Mouse (Mus musculus) lung, postnatal 14 days (tissue): ENCODE data around the gene Mrpl57.
"Not testable (repeated sequence)": the region's sequence is repeated elsewhere in the genome, so short reads cannot be mapped to it uniquely, and the experiment has no call there.

Experiments used
- DNase-seq: peaks from one replicate; pipeline ENCODE4 v3.0.0; 2021

Gene Mrpl57

GRCm38 (mm10) chr14:57825788-57826751 lies at the start of gene Mrpl57, which contains the start of gene Ska3:
Mrpl57 (plus strand) TSS chr14:57826234.
Ska3 (minus strand) TSS chr14:57826185.
- peak; percentile 95 for DNase-seq

DNA sequence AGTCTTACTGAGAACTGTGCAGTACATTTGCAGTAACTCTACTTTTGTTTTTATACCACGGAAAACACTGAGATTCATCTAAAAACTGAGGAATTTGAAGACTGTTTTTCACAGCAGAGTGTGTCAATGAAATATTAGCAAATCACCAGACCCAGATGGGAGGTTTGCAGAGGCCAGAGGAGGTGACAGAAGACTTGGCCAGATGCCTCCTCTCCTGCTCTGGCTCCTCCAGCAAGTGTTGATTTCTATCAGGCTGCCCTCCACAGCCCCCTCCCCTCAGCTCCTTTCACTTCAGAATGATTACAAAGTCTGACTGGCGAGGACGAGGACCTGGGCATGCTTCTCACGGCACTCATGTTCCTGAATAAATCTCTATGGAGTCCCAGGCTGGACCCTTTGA lies 38.6 kb upstream of the Mrpl57 start:
- DNase-seq: no peak

GRCm38 (mm10) chr14:57789311-57789710 lies 36.7 kb upstream of the Mrpl57 start:
- DNase-seq: no peak

GRCm38 (mm10) chr14:57789759-57790158 lies 36.3 kb upstream of the Mrpl57 start:
- no peak for DNase-seq

DNA sequence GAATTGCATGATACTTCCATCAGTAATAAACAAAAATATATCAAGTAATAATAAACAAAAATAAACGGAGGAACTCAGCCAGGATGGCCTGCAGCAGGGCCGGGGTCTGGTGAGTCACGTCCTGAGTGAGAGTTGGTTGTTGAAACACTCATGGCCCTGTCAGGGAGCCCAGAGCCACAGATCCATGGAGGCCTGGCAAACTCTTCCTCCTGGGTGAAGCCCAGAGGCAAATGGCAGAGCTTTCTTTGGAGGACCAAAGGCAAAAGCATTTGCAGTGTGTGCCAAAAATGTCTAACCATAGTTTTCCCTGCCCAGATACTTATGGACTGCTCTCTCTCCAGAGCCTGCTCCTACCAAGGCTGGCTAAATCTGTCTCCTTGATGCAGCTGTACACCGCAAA lies 34.9 kb upstream of the Mrpl57 start:
- DNase-seq: no peak

DNA sequence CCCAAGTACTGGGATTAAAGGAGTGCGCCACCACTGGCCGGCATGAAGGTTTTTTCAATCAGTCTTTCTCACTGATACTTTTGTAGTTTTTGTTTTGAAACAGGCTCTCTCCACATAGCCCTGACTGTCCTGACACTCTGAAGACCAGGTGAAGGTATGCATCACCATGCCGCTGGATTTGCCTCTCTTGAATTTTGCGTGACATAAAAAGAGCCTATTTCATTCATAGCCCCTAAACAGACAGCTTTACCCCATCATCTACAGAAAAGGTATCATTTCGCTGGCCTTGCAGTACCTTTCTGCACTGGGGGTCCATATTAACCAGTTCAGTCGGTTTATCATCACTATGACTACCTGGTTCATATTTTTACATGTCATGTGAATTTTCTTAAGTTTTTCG lies 28.5 kb upstream of the Mrpl57 start:
- peak; percentile 4 for DNase-seq

- DNase-seq: peak; percentile 97
These were observed 27.8 kb upstream of the Mrpl57 start, which contains the start of gene Sap18 for GRCm38 (mm10) chr14:57797991-57798931. Sap18 (plus strand) TSS chr14:57798180.

DNA sequence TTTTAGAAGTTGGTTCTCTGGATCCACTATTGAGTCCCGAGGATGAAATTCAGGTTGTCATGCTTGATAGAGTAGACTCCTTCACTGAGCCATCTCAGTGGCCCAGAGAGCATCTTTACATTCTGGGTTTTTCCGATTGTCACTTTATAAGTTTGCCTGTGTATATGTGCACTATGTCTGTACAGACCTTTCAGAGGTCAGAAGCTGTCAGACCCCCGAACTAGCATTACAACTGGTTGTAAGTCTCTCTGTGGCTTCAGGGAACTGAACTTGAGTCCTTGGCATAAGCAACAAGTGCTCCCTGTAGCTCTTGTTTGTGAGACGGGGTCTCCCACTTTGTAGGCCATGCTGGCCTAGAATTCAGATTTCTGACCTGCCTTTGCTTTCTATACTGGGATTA lies 22.3 kb upstream of the Mrpl57 start:
- DNase-seq: no peak

DNA sequence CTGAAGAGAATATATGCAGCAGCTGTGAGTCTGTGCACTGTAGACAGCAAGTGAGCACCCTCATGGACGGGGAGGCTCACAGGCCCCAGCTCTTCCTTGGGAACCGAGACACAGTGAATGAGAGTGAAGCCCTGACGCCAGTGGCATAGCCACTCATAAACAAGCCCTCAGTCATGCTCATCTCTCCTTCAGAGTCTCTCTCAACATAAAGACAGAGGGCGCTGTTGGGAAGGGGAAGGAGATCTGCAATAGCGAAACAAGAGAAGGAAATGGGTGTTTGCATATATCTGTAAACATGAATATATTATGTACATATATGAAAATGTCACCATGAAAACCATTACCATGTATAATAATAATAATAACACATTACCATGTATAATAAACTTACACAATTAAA lies 17.5 kb upstream of the Mrpl57 start:
- peak; percentile 20 for DNase-seq

- no peak for DNase-seq
These were observed 15.1 kb upstream of the Mrpl57 start for GRCm38 (mm10) chr14:57810886-57811285.

DNA sequence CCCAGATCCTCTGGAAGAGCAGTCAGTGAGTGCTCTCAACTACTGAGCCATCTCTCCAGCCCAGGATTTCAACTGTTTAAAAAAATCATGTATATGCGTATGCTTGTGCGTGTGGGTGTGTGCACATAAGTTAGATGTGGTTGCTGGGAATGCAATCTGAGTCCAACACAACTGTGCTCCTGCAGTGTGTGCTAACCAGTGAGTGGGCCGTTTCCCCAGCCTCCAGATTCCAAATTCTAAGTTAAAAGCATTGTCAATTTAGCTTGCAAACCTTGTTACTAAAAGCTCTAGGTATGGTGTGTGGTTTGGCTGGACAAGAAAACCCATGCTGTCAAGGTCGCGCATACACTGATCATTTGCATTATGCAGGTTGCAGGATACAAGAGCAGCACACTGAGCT lies 14.2 kb upstream of the Mrpl57 start:
- DNase-seq: no peak

GRCm38 (mm10) chr14:57820839-57821238 lies 5.2 kb upstream of the Mrpl57 start:
- no peak for DNase-seq

DNA sequence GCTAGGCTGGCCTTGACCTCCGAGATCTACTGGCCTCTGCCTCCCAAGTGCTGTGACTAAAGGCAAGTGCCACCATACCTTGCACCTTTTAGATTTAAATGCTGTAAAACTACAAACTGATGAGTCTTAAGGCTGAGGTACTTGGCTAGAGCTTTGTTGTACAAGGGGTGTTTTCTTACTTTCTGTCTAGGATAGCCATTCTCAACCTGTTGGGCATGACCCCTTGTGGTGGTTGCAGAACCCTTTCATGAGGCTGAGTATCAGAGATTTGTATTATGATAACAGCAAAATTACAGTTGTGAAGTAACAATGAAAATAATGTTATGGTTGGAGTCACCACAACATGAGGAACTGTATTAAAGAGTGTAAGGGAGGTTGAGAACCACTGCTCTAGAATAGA lies 1.2 kb downstream of the Mrpl57 start:
- no peak for DNase-seq

DNA sequence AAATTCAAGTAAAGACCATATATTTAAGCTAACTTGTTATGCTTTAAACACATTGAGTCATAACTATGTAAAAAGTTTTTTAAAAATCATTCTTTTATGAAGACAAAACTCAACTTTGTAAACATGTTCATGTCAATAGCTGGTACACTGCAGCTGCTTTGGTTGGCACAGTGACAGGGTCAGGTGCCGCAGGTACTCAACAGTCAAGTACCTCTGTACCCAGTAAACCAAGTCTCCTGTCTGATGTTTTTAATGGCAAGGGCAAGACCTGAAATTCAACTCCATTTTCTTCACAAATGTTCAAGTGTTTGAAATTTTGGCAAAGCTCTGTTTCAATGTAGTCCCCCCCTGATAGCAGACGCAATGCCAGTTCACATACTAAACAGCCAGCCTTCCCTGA lies 7.5 kb downstream of the Mrpl57 start:
- peak; percentile 37 for DNase-seq

- DNase-seq: no peak
These were observed 9.1 kb downstream of the Mrpl57 start for GRCm38 (mm10) chr14:57835157-57835556.

GRCm38 (mm10) chr14:57844535-57844934 lies 18.5 kb downstream of the Mrpl57 start:
- DNase-seq: no peak

DNA sequence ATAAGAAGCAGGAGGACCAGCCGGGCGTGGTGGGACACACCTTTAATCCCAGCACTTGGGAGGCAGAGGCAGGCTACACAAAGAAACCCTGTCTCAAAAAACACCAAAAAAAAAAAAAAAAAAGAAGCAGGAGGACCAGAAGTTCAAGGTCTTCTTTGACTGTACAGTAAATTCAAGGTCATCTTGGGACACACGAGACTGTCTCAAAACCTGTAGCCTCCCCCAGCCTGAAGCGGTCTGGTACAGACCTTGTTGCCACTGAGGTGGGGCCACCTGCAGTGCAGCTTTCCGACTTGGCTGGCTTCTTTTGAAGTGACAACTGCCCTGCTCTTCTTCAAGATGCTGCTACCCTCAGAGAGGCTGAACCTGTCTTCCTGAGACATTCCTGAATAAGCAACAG lies 22.0 kb downstream of the Mrpl57 start:
- DNase-seq: not testable (repeated sequence)

- DNase-seq: no peak
These were observed 22.6 kb downstream of the Mrpl57 start for GRCm38 (mm10) chr14:57848646-57849045.

DNA sequence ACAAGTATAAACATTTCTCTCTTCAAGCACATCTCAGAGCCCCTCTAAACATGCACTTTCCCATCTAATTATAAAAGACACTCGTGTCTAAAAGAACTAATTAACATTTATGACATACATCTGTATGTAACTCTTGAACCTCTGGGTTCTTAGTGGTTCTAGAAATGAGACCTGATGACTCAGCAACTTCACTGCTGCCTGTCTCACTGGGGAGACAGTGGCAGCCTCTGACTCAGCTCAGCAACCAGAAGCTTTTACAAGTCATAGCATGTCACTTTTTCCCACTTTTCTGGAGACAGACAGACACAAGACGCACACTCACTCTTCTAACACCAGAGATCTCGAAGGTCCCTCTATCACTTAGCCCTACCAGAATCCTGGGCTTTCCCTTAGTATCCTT lies 24.3 kb downstream of the Mrpl57 start:
- no peak for DNase-seq

- no peak for DNase-seq
These were observed 26.9 kb downstream of the Mrpl57 start for GRCm38 (mm10) chr14:57852961-57853360.

- DNase-seq: not testable (repeated sequence)
These were observed 30.0 kb downstream of the Mrpl57 start for GRCm38 (mm10) chr14:57856037-57856436.

- no peak for DNase-seq
These were observed 32.6 kb downstream of the Mrpl57 start for GRCm38 (mm10) chr14:57858601-57859000.

DNA sequence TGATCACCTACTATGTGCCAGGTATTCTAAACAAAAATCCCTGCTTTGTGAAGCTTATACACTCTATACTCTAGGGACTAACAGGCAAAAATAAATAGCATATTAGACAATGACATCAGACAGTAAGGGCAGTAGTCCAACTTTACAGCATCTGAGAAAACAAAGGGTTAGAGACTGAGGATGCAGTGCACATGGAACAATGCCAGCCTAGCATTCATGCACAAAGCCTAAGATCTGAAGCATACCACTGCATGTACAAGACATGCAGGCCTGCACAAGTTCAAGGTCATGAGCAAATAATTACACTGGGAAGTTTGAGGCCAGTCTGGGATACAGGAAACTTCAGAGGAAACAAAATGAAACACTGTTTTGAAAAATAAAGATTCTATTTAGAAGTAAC lies 33.5 kb downstream of the Mrpl57 start:
- no peak for DNase-seq
